In genomic region chr5:113219876-113220275, GRCm38 (mm10) we compare ENCODE assay signal across 10 mouse cellular contexts. TPM values are rescaled to one million over a fixed set of nuclear protein-coding genes. Genes with fewer than 3 reads are reported as not detected.
DNase-seq lines count a peak whose midpoint lies in the region; ATAC-seq and TF ChIP-seq lines count a peak whose summit lies in the region.
"Had no signal": no experiment of that assay in that cellular context is flagged by ENCODE, and none has a peak within 500 bp of the region (broad histone marks: within the 10 kb centered on the region; RNA-seq: fewer than 3 reads in every experiment).

No protein-coding gene starts in this region.

- no peaks in the 10 kb centered on the region for H3K36me3 ChIP-seq in forebrain, embryonic 10.5 days (replicated peaks)
- H3K36me3 ChIP-seq in forebrain, embryonic 15.5 days = no peaks in the 10 kb centered on the region
- no peaks in the 10 kb centered on the region for H3K36me3 ChIP-seq in liver, adult 2 months (ENCODE audit: control insufficient read depth, insufficient read depth, low read length)
- no peaks in the 10 kb centered on the region for H3K36me3 ChIP-seq in intestine, postnatal 0 days (ENCODE audit: control insufficient read depth, insufficient read depth)
- H3K36me3 ChIP-seq in neural tube, embryonic 13.5 days = no peaks in the 10 kb centered on the region

- no peak for TF ChIP-seq POLR2A in liver, adult 2 months (IDR thresholded peaks at IDR 0.05; ENCODE audit: extremely low read depth, insufficient read depth, low read length)

- H3K4me1 ChIP-seq in forebrain, embryonic 10.5 days = peaks cover 50% of the 10 kb centered on the region
- peaks cover 6% of the 10 kb centered on the region for H3K4me1 ChIP-seq in forebrain, embryonic 15.5 days
- H3K4me1 ChIP-seq in liver, adult 2 months (ENCODE audit: control insufficient read depth, insufficient read depth, low read length) = peaks cover 36% of the 10 kb centered on the region
- 0 out of 2 replicates have a peak, but pooled peaks cover 8% of the 10 kb centered on the region for H3K4me1 ChIP-seq in intestine, postnatal 0 days (replicated peaks; ENCODE audit: control insufficient read depth, insufficient read depth, low read length)
- H3K4me1 ChIP-seq in neural tube, embryonic 13.5 days (replicated peaks) = peaks cover 8% of the 10 kb centered on the region; the same call in 1 of the 2 replicates

- no peaks in the 10 kb centered on the region for H3K9me3 ChIP-seq in forebrain, embryonic 10.5 days
- H3K9me3 ChIP-seq in forebrain, embryonic 15.5 days = 0 out of 2 replicates have a peak, but pooled peaks cover 5% of the 10 kb centered on the region
- H3K9me3 ChIP-seq in intestine, postnatal 0 days (ENCODE audit: control insufficient read depth) = no peaks in the 10 kb centered on the region
- H3K9me3 ChIP-seq in neural tube, embryonic 13.5 days = no peaks in the 10 kb centered on the region

- no peak for DNase-seq in forebrain, embryonic 10.5 days (ENCODE audit: extremely low spot score, low spot score)
- peak; percentile 84 for DNase-seq in liver, adult 2 months (ENCODE audit: extremely low read depth, low read depth, low spot score)
- no peak for DNase-seq in liver
- DNase-seq in testis, postnatal 10 days (ENCODE audit: low spot score) = no peak
- no peak for DNase-seq in urinary bladder, postnatal 10 days (ENCODE audit: low spot score)

- ATAC-seq in forebrain, embryonic 15.5 days (replicated peaks) = no peak
- no peak for ATAC-seq in intestine, postnatal 0 days
- no peak for ATAC-seq in neural tube, embryonic 13.5 days (ENCODE audit: low read depth)

- peaks cover 12% of the 10 kb centered on the region for H3K79me2 ChIP-seq in liver, adult 2 months (ENCODE audit: control insufficient read depth, insufficient read depth, low read length)

- H3K27ac ChIP-seq in forebrain, embryonic 10.5 days = peak overlapping the region; percentile 90; the same call in 1 of the 2 replicates
- no peak overlapping the region for H3K27ac ChIP-seq in forebrain, embryonic 15.5 days (replicated peaks)
- peak overlapping the region; percentile 88 for H3K27ac ChIP-seq in liver, adult 2 months (replicated peaks; ENCODE audit: insufficient read depth, low read depth, low read length)
- H3K27ac ChIP-seq in intestine, postnatal 0 days (ENCODE audit: low read depth, low read length) = peak overlapping the region; percentile 96
- H3K27ac ChIP-seq in neural tube, embryonic 13.5 days (replicated peaks) = no peak overlapping the region

- no peak for TF ChIP-seq CTCF in liver, adult 2 months (IDR thresholded peaks at IDR 0.05; ENCODE audit: low read depth, low read length)
- no peak for TF ChIP-seq CTCF in intestine, postnatal 0 days (IDR thresholded peaks at IDR 0.05; ENCODE audit: low read depth)

- WGBS in forebrain, embryonic 10.5 days = 63% methylated on average over 7 of the region's 7 CpGs
- 61% methylated on average over 7 of the region's 7 CpGs for WGBS in forebrain, embryonic 15.5 days
- 28% methylated on average over 7 of the region's 7 CpGs for WGBS in liver, adult 2 months
- WGBS in intestine, postnatal 0 days = 23% methylated on average over 7 of the region's 7 CpGs
- 55% methylated on average over 7 of the region's 7 CpGs for WGBS in neural tube, embryonic 13.5 days

- peak overlapping the region; percentile 79 for H3K4me3 ChIP-seq in forebrain, embryonic 10.5 days
- H3K4me3 ChIP-seq in forebrain, embryonic 15.5 days = no peak overlapping the region
- no peak overlapping the region for H3K4me3 ChIP-seq in liver, adult 2 months (ENCODE audit: insufficient read depth, low read depth, low read length)
- peak overlapping the region; percentile 76; the same call in 1 of the 2 replicates for H3K4me3 ChIP-seq in intestine, postnatal 0 days (ENCODE audit: low read depth, low read length)
- H3K4me3 ChIP-seq in neural tube, embryonic 13.5 days = peak overlapping the region; percentile 61; the same call in 1 of the 2 replicates

- H3K27me3 ChIP-seq in forebrain, embryonic 10.5 days (ENCODE audit: poor library complexity, severe bottlenecking) = peaks cover 9% of the 10 kb centered on the region
- H3K27me3 ChIP-seq in forebrain, embryonic 15.5 days = no peaks in the 10 kb centered on the region
- no peaks in the 10 kb centered on the region for H3K27me3 ChIP-seq in liver, adult 2 months (ENCODE audit: control insufficient read depth, insufficient read depth, low read length)
- H3K27me3 ChIP-seq in intestine, postnatal 0 days (replicated peaks; ENCODE audit: control insufficient read depth, insufficient read depth, low read length) = no peaks in the 10 kb centered on the region
- H3K27me3 ChIP-seq in neural tube, embryonic 13.5 days = peaks cover 8% of the 10 kb centered on the region; the same call in 1 of the 2 replicates

- no peak overlapping the region for H3K4me2 ChIP-seq in forebrain, embryonic 15.5 days (replicated peaks)
- H3K4me2 ChIP-seq in intestine, postnatal 0 days (replicated peaks; ENCODE audit: low read depth) = peak overlapping the region; percentile 96
- H3K4me2 ChIP-seq in neural tube, embryonic 13.5 days = peak overlapping the region; percentile 92

- H3K9ac ChIP-seq in forebrain, embryonic 15.5 days (replicated peaks) = no peak overlapping the region
- H3K9ac ChIP-seq in liver, adult 2 months (ENCODE audit: low read depth, low read length) = no peak overlapping the region
- no peak overlapping the region for H3K9ac ChIP-seq in intestine, postnatal 0 days (ENCODE audit: low read depth, low read length)
- H3K9ac ChIP-seq in neural tube, embryonic 13.5 days = peak overlapping the region; percentile 70

RNA-seq across cellular contexts. Expression of gene 2900026A02Rik, which starts 1.2 kb away (rescaled TPM):
- polyA plus RNA-seq in forebrain, embryonic 10.5 days (2016; fragmentation: Nextera tagmentation; extraction: Ambion mirVana) = 4.4 and 4.5 TPM in 2 replicates
- 4.4 and 4.9 TPM in 2 replicates for polyA plus RNA-seq in forebrain, embryonic 15.5 days (2015; fragmentation: Nextera tagmentation; extraction: Ambion mirVana)
- total RNA-seq in liver, adult 2 months (2014; rRNA removed) = 8.0 and 15.4 TPM in 2 replicates
- 29.2 and 35.8 TPM in 2 replicates for polyA plus RNA-seq in liver, adult 2 months (2012; rRNA removed)
- 8.0 and 10.4 TPM in 2 replicates for polyA plus RNA-seq in intestine, postnatal 0 days (2015; fragmentation: Nextera tagmentation; extraction: Ambion mirVana)
- polyA plus RNA-seq in neural tube, embryonic 13.5 days (2015; fragmentation: Nextera tagmentation; extraction: Ambion mirVana) = 2.6 and 3.4 TPM in 2 replicates

RNA-seq across cellular contexts. Expression of gene Tmem211, which starts 6.8 kb away (rescaled TPM):
- 0.22 and 0.67 TPM in 2 replicates for polyA plus RNA-seq in forebrain, embryonic 10.5 days (2016; fragmentation: Nextera tagmentation; extraction: Ambion mirVana)
- not detected in 2 replicates for polyA plus RNA-seq in forebrain, embryonic 15.5 days (2015; fragmentation: Nextera tagmentation; extraction: Ambion mirVana)
- total RNA-seq in liver, adult 2 months (2014; rRNA removed) = not detected in 2 replicates
- polyA plus RNA-seq in liver, adult 2 months (2012; rRNA removed) = not detected in 2 replicates
- not detected in 2 replicates for polyA plus RNA-seq in intestine, postnatal 0 days (2015; fragmentation: Nextera tagmentation; extraction: Ambion mirVana)
- polyA plus RNA-seq in neural tube, embryonic 13.5 days (2015; fragmentation: Nextera tagmentation; extraction: Ambion mirVana) = 0.14 TPM in 1 of 2 replicates, not detected in the other
- polyA plus RNA-seq: erythroblast, embryonic 14.5 days; large intestine, adult 2 months had no signal

Comparison
In these comparisons a context has a peak if more than half of its experiments do, and no peak if none do; other contexts are left out.
1. H3K27ac ChIP-seq: peak in forebrain, embryonic 10.5 days (single experiment), liver, adult 2 months (single experiment) and intestine, postnatal 0 days (single experiment); none in forebrain, embryonic 15.5 days (single experiment) and neural tube, embryonic 13.5 days (single experiment).
2. H3K4me3 ChIP-seq: peak in forebrain, embryonic 10.5 days (single experiment), intestine, postnatal 0 days (single experiment) and neural tube, embryonic 13.5 days (single experiment); none in forebrain, embryonic 15.5 days (single experiment) and liver, adult 2 months (single experiment).